Mouse (Mus musculus): ENCODE measurements at regions not wholly inside any gene's neighbourhood (a gene's known extent, or its start where the extent isn't known, plus 50 kb on each side); places are given as distances from the start of the nearest gene placed in this dataset.
"Not testable (repeated sequence)": the region's sequence is repeated elsewhere in the genome, so short reads cannot be mapped to it uniquely, and the experiment has no call there.

- DNase-seq (ENCODE audit: low spot score in 2 of 2), result no peak
Measured at GRCm38 (mm10) chr1:157048996-157049395, 59.5 kb downstream of the Tex35 start.

- no peak for DNase-seq (ENCODE audit: low spot score in 2 of 2)
Measured at GRCm38 (mm10) chr1:157048201-157048923, 60.1 kb downstream of the Tex35 start.

GRCm38 (mm10) chr1:157047751-157048200 is 60.7 kb downstream of the Tex35 start:
- DNase-seq (ENCODE audit: low spot score in 2 of 2), result no peak

DNA sequence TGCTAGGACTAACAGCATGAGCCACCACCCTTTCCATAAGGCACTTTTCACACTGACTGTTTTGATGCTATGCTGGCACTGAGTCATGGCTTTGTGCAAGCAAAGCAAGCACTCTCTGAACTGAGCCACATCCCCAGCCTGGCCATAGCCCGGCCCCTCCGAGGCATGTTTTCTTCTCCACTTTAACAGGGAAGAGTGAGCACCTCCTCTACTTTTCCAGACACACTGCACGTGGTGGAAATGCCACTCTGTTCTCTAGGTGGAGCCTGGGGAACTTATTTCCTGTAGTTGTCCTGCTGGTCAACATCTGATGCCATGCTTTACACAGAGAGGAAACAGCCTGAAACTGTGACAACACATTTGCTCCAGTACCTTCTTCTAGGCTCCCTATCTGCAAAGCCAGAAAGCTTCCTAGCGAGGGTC is 61.7 kb downstream of the Tex35 start:
- no peak for DNase-seq (ENCODE audit: low spot score in 2 of 2)

- DNase-seq (ENCODE audit: low spot score in 2 of 2), result no peak
Measured at GRCm38 (mm10) chr1:157039836-157040196, 68.7 kb downstream of the Tex35 start.

GRCm38 (mm10) chr1:157039016-157039835 is 69.3 kb downstream of the Tex35 start:
- peak; percentile 29 to 63 for DNase-seq (ENCODE audit: low spot score in 2 of 2)

DNA sequence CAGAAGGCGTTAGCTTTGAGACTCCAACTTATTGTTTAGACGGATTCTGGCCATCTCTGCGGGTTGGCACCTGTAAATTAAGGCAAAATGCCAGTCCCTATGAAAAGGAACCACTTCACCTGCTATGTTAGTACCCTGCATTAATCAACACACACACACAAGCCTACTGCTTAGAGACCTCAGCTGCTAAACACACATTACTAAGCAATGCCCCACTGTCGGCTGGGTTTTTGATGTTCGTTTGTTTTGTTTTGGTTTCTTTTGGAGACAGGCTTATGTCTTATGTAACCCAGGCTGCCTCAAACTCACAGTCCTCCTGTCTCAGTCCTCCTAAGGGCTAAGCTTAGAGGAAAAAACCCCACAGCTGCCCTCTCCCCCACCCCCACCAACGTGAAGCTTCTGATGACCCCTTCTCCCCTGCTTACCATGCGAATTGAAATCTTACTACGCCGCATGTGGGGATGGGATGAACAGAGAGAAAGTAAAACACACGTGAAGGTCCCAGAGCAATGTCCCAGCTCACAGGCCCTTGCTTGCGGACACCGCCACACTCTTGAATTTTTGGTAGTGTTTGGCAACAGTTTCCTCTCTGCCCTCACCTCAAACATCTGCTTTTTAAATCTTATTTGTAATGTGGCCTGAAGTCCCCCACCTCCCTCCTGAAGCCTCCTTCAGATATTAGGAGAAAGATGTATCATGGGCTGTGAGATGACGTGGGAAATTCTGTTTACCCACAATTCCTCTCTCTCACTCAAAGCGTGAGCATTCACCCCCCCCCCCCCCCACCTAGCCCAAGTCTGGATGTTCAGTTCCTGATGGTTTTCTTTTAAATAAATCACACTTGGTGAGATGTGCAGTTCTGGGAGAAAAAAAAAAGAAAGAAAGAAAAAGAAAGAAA is 70.1 kb downstream of the Tex35 start:
- no peak for DNase-seq (ENCODE audit: low spot score in 2 of 2)

GRCm38 (mm10) chr1:157037246-157037991 is 71.1 kb downstream of the Tex35 start:
- no peak for DNase-seq (ENCODE audit: low spot score in 2 of 2)

- no peak for DNase-seq (ENCODE audit: low spot score in 2 of 2)
Measured at GRCm38 (mm10) chr1:157036779-157037178, 71.7 kb downstream of the Tex35 start.

DNA sequence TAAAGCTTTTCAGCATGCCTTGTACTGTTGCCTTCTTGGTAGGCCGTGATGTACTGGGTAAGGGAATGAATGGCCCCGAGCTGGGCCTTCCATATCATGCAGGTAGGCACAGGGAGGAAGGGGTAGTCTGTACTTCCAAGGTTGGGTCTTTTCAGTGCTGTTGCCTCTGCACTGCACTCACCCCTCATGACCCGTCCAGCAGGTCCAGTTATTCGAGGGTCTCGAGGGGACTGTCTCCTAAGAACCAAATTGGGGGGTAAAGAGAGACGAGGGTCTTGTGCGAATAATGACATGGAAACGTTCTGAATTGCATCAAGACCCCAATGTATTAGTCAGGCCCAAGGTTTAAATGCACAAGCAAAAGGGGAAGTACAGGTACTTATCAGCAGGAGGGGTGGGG is 73.3 kb downstream of the Tex35 start:
- not testable (repeated sequence) for DNase-seq (ENCODE audit: low spot score in 2 of 2)

GRCm38 (mm10) chr1:157028682-157029081 is 79.8 kb downstream of the Tex35 start:
- DNase-seq (ENCODE audit: low spot score in 2 of 2), result no peak

DNA sequence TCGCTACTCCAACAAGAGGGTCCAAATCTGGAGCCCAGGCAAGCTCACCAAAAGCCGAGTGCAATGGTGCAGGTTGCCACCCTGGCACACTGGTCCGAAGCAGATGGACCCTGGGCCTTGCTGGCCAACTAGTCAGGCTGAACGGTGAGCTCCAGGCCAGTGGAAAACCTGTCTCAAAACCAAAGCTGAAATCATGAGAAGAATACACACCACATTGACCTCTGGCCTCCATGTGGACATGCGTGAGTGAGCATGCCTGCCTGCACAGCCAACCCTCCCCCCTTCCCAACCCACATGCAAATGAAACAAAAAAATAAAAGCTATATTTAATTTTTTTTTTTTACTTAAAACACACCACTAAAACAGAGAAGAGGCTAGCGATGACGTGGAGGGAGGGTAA is 80.8 kb downstream of the Tex35 start:
- DNase-seq (ENCODE audit: low spot score in 2 of 2), result no peak

- DNase-seq (ENCODE audit: low spot score in 2 of 2), result no peak
Measured at GRCm38 (mm10) chr1:157023462-157023861, 84.0 kb upstream of the Ralgps2 start.

DNA sequence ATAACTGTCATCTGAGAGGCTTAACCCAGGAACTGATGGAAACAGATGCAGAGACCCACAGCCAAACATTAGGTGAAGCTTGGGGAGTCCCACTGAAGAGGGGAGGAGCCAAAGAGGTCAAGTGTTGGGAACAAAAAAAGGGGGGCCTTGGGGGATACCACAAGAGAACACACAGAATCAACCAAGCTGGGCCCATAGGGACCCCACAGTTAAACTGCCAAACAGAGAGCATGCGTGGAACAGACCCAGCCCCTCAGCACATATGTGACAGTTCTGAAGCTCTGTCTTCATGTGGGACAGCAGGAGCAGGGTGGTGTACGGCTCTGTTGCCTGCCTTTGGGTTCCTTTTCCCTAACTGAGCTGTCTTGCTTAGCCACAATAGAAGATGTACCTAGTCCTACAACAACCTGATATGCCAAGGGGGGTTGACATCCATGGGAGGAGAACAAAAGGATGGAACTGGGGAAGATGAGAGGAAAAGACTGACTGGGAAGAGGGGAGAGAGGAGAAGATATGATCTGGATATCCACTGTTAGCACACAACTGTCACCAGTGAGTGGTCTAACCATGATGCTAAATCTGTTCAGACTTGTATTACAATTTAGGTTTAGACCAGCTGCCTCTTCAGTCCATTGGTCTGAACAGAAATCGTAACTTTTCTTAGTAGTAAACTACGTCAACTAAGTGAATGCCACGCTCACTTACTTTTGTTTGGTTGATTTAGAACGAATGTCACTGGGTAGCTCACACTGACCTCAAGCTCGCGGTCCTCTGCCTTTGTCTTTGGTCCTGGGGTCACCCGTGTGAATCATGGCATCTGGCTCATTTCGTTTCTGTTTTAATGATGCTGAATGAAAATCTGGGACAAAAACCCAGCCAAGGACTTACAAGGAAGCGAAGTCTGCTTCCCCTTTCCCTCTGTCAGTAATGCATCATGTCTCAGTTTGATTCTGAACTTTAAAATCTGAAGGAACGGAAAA is 83.3 kb upstream of the Ralgps2 start:
- DNase-seq (ENCODE audit: low spot score in 2 of 2), result no peak

- no peak for DNase-seq (ENCODE audit: low spot score in 2 of 2)
Measured at GRCm38 (mm10) chr1:157019892-157020291, 80.5 kb upstream of the Ralgps2 start.

DNA sequence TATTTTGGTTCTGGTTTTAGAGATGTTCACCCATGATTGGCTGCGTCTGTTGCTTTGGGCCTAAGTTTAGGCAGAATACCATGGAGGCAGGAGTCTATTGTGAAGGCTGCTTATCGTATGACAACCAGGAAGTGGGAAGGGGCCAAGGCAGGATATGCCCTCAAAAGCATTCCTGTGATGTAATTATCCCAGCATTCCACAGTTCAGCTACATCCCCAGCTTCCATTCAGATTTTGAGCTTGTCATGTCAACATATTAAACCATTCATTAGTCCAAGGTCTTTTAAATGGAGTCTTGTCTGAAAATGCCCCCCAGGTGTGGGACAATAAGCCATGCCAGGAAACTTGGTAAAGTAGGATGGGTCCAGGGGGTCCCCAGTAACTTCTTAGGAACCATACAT is 79.3 kb upstream of the Ralgps2 start:
- DNase-seq (ENCODE audit: low spot score in 2 of 2), result no peak

GRCm38 (mm10) chr1:157017198-157017994 is 78.0 kb upstream of the Ralgps2 start:
- no peak for DNase-seq (ENCODE audit: low spot score in 2 of 2)

- no peak for DNase-seq (ENCODE audit: low spot score in 2 of 2)
Measured at GRCm38 (mm10) chr1:157016625-157017024, 77.2 kb upstream of the Ralgps2 start.

Data from gastrocnemius, postnatal 4 days (tissue).